19 mouse cellular contexts compared by ENCODE assay signal in genomic region chr14:121508929-121509328, GRCm38 (mm10). TPM values are rescaled to one million over a fixed set of nuclear protein-coding genes. Genes with fewer than 3 reads are reported as not detected.
"Had no signal": no experiment of that assay in that cellular context is flagged by ENCODE, and none has a peak within 500 bp of the region (broad histone marks: within the 10 kb centered on the region; RNA-seq: fewer than 3 reads in every experiment).

No protein-coding gene starts in this region.

- DNase-seq: kidney, adult 18-20 months; kidney, postnatal 14 days; layer of hippocampus, adult 9-11 months; lung, adult 2 months; lung, postnatal 14 days; midbrain, embryonic 14.5 days; right cerebral cortex, postnatal 4 days; spleen, adult 18-20 months; thymus, postnatal 25 days had no signal

- H3K4me2 ChIP-seq: hindbrain, embryonic 14.5 days; stomach, embryonic 15.5 days had no signal

- ATAC-seq: hindbrain, postnatal 0 days; inflammation-experienced regulatory T-cells, adult 6 months had no signal

- H3K4me1 ChIP-seq: stomach, embryonic 15.5 days had no signal

- H3K4me3 ChIP-seq: layer of hippocampus, adult 2 months; stomach, embryonic 15.5 days had no signal

- H3K36me3 ChIP-seq: stomach, embryonic 15.5 days had no signal

- H3K9ac ChIP-seq: hindbrain, embryonic 14.5 days; liver, embryonic 14.5 days; stomach, embryonic 15.5 days had no signal

- H3K27ac ChIP-seq: hindbrain, embryonic 14.5 days; hindbrain, postnatal 0 days; layer of hippocampus, adult 2 months; liver, embryonic 14.5 days; macrophage; stomach, embryonic 15.5 days had no signal

- H3K9me3 ChIP-seq: stomach, embryonic 15.5 days had no signal

RNA-seq across cellular contexts. Expression of gene Slc15a1, which starts 3.9 kb away (rescaled TPM):
- polyA plus RNA-seq: hindbrain, embryonic 14.5 days; limb, embryonic 11.5 days; liver, embryonic 14.5 days; macrophage; midbrain, embryonic 14.5 days; neural tube, embryonic 11.5 days; neural tube, embryonic 14.5 days had no signal
